In genomic region chr1:175607308-175607707, GRCm38 (mm10) we compare ENCODE assay signal across 14 mouse cellular contexts. TPM values are rescaled to one million over a fixed set of nuclear protein-coding genes. Genes with fewer than 3 reads are reported as not detected.
"Had no signal": no experiment of that assay in that cellular context is flagged by ENCODE, and none has a peak within 500 bp of the region (broad histone marks: within the 10 kb centered on the region; RNA-seq: fewer than 3 reads in every experiment).

No protein-coding gene starts in this region.

- DNase-seq: kidney, adult 2 months; kidney, postnatal 14 days; lung, postnatal 14 days; spleen, adult 18-20 months; thymus, adult 2 months; thymus, postnatal 25 days had no signal

- H3K27ac ChIP-seq: hindbrain, embryonic 15.5 days; kidney, embryonic 15.5 days; limb, embryonic 10.5 days; lung, embryonic 15.5 days; midbrain, embryonic 12.5 days; neural tube, embryonic 15.5 days had no signal

- ATAC-seq: inflammation-experienced regulatory T-cells, adult 6 months; midbrain, embryonic 16.5 days had no signal

- H3K27me3 ChIP-seq: hindbrain, embryonic 15.5 days; kidney, embryonic 15.5 days; lung, embryonic 15.5 days; midbrain, embryonic 12.5 days; neural tube, embryonic 15.5 days had no signal

- H3K4me3 ChIP-seq: hindbrain, embryonic 15.5 days; kidney, embryonic 15.5 days; limb, embryonic 10.5 days; lung, embryonic 15.5 days; midbrain, embryonic 12.5 days; neural tube, embryonic 15.5 days had no signal

- H3K9me3 ChIP-seq: hindbrain, embryonic 15.5 days; kidney, embryonic 15.5 days; limb, embryonic 10.5 days; lung, embryonic 15.5 days; midbrain, embryonic 12.5 days; neural tube, embryonic 15.5 days had no signal

- H3K4me2 ChIP-seq: hindbrain, embryonic 15.5 days; kidney, embryonic 15.5 days; lung, embryonic 15.5 days; midbrain, embryonic 12.5 days; neural tube, embryonic 15.5 days had no signal

- H3K4me1 ChIP-seq: hindbrain, embryonic 15.5 days; kidney, embryonic 15.5 days; limb, embryonic 10.5 days; lung, embryonic 15.5 days; midbrain, embryonic 12.5 days; neural tube, embryonic 15.5 days had no signal

- H3K9ac ChIP-seq: hindbrain, embryonic 15.5 days; kidney, embryonic 15.5 days; lung, embryonic 15.5 days; midbrain, embryonic 12.5 days; neural tube, embryonic 15.5 days had no signal

RNA-seq across cellular contexts. Expression of gene Kmo, which starts 12.9 kb away (rescaled TPM):
- polyA plus RNA-seq: hindbrain, embryonic 15.5 days; limb, embryonic 10.5 days; midbrain, embryonic 16.5 days had no signal
